Mouse (Mus musculus) G1E (cell line): ENCODE data around the gene Mef2b. TPM values are rescaled to one million over a fixed set of nuclear protein-coding genes. Genes with fewer than 3 reads are reported as not detected.

Source experiments
- ATAC-seq: 2 replicates; pipeline ENCODE4 v1.8.0; 2016; ENCODE audit warnings: mild to moderate bottlenecking; ENCODE audit not compliant: insufficient number of reproducible peaks, poor library complexity, low FRiP score, severe bottlenecking; ENCODE audit errors: extremely low read depth
- DNase-seq: peaks from one replicate; pipeline ENCODE4 v3.0.0; 2012; ENCODE audit warnings: low spot score
- H3K27me3 ChIP-seq: 2 replicates; pipeline ENCODE4 v1.6.1; 2012; ENCODE audit warnings: mild to moderate bottlenecking, low read length, inconsistent platforms; ENCODE audit not compliant: insufficient read depth
- H3K36me3 ChIP-seq: replicated peaks from 2 replicates; pipeline ENCODE3; 2012; ENCODE audit warnings: mild to moderate bottlenecking, inconsistent platforms
- H3K4me1 ChIP-seq: 2 replicates; pipeline ENCODE4 v1.6.1; 2012; ENCODE audit warnings: low read depth, low read length, inconsistent platforms, mixed read lengths; ENCODE audit not compliant: insufficient read depth
- H3K4me3 ChIP-seq: 2 replicates; pipeline ENCODE4 v1.5.1; 2012; ENCODE audit warnings: low read depth, mild to moderate bottlenecking, inconsistent platforms, low read length, moderate library complexity, mixed read lengths
- H3K9me3 ChIP-seq: replicated peaks from 2 replicates; pipeline ENCODE4 v1.6.1; 2012; ENCODE audit warnings: inconsistent platforms
- CTCF ChIP-seq: IDR thresholded peaks from 2 replicates; pipeline ENCODE4 v1.5.1; 2012; ENCODE audit warnings: low read depth, low read length, inconsistent platforms, mixed read lengths
- GATA1 ChIP-seq: IDR thresholded peaks from 2 replicates; pipeline ENCODE4 v1.6.1; 2012; ENCODE audit warnings: borderline replicate concordance, low read length, inconsistent platforms, mixed read lengths
- GATA2 ChIP-seq: IDR thresholded peaks from 2 replicates; pipeline ENCODE4 v1.6.1; 2012; ENCODE audit warnings: low read depth, low read length, inconsistent platforms, borderline replicate concordance
- POLR2AphosphoS5 ChIP-seq: IDR thresholded peaks from 2 replicates; pipeline ENCODE4 v1.6.1; 2012; ENCODE audit warnings: low read depth, low read length, inconsistent platforms; ENCODE audit not compliant: insufficient replicate concordance
- TAL1 ChIP-seq: conservative IDR thresholded peaks from 2 replicates; pipeline ENCODE4 v1.6.1; 2012; ENCODE audit warnings: low read depth, low read length, inconsistent platforms, mixed read lengths
- polyA plus RNA-seq: library from polyadenylated mRNA; stranded (reverse); fragments of >175 nt; gene quantifications from 2 replicates; pipeline ENCODE4 v1.2.3, GENCODE M21; 2012
- total RNA-seq, 2 experiments: library from RNA; stranded (forward) in 1 of 2; stranded (reverse) in 1 of 2; fragments of 200-1000 nt in 1 of 2; fragments of >200 nt in 1 of 2; fragmentation: Nextera tagmentation in 1 of 2; gene quantifications; 2 replicates each; pipeline ENCODE4 v1.2.3; 2014 to 2017

Gene Mef2b
- total and polyA plus RNA-seq, 3 experiments, result 0.55 to 4.4 (median 2.3) TPM

DNA sequence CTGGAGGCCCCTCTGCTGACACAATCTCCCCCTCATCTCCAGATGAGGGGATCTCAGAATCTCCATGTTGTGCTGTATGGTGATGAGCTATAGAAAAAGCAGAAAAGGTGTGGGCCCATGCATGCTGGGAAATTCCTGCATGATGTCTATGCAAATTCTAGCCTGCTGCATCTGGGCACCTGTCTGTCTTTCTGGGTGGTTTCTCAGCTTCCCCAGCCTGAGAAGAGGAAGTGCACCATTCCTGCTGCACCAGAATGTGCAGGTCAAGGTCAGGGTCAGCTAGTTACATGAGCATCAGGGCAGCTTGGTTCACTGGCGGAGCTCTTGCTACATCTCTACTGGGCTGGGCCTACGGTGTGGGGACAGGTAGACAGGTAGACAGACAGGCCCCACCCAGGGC, 29.1 kb upstream of the Mef2b start:
- no peak for ATAC-seq
- Histone ChIP-seq H3K36me3 (no peaks in the 10 kb centered on the region), H3K9me3 (no peaks in the 10 kb centered on the region), H3K4me1 (no peaks in the 10 kb centered on the region), H3K27me3 (peaks cover 24% of the 10 kb centered on the region), H3K4me3 (no peak overlapping the region)
- no peak for DNase-seq
- TF ChIP-seq GATA1, result no peak

DNA sequence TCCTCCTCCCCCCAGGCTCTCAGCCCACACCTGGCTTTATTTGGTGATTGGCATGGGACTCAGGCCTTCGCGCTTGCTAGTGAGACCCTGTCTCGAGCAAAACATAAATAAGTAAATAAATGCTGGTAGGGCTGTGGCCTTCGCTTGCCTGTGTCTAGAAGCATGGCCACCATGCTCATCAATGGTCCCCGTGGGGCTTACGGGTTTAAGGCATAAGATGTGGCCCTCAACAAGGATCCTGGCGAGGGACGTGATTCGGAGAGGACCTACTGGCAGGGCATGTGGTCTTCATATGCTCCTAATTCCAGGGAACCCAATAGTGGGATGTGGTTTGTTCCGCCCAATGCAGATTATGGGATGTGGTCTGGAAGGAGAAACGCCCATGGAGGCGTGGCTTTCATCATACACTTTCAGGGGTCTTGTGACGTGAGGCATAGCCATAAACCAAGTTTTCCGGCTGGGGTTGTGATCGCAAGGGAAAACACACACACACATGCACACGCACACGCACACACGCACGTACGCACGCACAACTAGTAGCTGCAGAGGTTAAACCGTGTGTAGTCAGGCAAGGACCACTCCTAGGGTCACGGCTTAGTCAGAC, 28.2 kb upstream of the Mef2b start:
- no peak overlapping the region for H3K4me3 ChIP-seq
- no peaks in the 10 kb centered on the region for H3K9me3 ChIP-seq

DNA sequence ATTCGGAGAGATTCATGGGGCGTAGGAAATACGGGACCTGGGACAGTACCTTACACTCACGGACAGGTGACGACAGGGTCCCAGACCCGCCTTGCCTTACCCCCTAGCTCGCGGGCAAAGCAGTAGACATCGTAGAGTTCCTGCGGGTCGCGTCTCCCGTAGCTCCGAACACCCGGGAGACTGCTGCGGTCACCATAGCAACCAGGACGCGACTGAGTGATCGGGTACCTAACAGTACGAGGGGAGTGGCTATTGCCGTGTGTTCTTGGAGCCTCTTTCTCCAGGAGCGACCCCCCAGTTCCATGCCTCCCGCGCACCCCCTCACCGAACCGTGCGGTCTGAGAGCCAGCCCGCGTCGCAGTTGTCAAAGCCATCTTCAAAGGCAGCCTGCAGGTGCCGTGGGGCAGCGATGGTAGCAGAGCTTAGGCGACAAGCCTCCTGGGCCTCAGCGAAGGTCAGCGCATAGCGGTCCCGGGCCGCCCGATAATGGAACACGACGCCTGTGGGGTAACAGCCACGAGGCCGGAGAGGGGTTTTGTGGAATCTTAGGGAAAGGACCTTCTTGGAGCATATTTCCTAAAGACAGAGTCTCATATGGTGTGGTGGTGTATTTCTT, 27.0 kb upstream of the Mef2b start:
- no peak for ATAC-seq
- no peaks in the 10 kb centered on the region for H3K4me1 ChIP-seq
- TF ChIP-seq TAL1 (no peak), CTCF (no peak), POLR2AphosphoS5 (no peak)

More for the DNA sequence above, 28.2 kb upstream of the Mef2b start:
- Histone ChIP-seq H3K27me3 (peaks cover 27% of the 10 kb centered on the region), H3K4me1 (no peaks in the 10 kb centered on the region), H3K36me3 (no peaks in the 10 kb centered on the region)
- ATAC-seq, result no peak
- DNase-seq, result no peak
- no peak for TF ChIP-seq GATA2
- TF ChIP-seq POLR2AphosphoS5, result no peak
- TF ChIP-seq CTCF, result no peak
- TF ChIP-seq TAL1, result no peak
- TF ChIP-seq GATA1, result no peak

DNA sequence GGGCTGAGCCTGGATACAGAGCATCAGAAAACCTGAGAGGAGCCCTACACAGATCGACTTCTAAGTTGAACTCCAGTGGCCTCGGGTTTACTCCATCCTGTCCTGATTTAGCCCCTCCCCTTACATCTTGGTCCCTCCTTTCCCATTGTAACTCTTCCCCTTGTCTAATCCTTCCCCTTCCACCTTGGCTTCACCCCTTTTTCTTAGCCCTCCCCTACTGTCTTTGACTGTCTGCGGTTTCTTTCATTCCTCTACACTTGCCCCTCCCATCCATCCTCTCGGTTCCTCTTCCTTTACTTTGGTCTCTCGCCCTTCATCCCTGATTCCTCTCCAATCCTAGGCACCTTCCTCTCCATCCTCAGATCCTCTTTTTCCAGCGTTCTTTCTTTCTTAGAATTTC, 25.0 kb upstream of the Mef2b start:
- H3K4me3 ChIP-seq, result no peak overlapping the region
- 0 out of 2 replicates have a peak, but pooled peaks cover 2% of the 10 kb centered on the region for H3K4me1 ChIP-seq
- TF ChIP-seq GATA1 (no peak), GATA2 (no peak)
- no peaks in the 10 kb centered on the region for H3K36me3 ChIP-seq
- DNase-seq (no peak), ATAC-seq (no peak)
- no peaks in the 10 kb centered on the region for H3K9me3 ChIP-seq
- H3K27me3 ChIP-seq, result peaks cover 39% of the 10 kb centered on the region

More for the DNA sequence above, 27.0 kb upstream of the Mef2b start:
- no peaks in the 10 kb centered on the region for H3K9me3 ChIP-seq
- no peak overlapping the region for H3K4me3 ChIP-seq
- no peaks in the 10 kb centered on the region for H3K36me3 ChIP-seq
- no peak for DNase-seq
- peaks cover 29% of the 10 kb centered on the region for H3K27me3 ChIP-seq

GRCm38 (mm10) chr8:70114892-70115291, 24.6 kb upstream of the Mef2b start:
- H3K4me3 ChIP-seq, result no peak overlapping the region
- H3K4me1 ChIP-seq, result 0 out of 2 replicates have a peak, but pooled peaks cover 2% of the 10 kb centered on the region
- no peak for TF ChIP-seq POLR2AphosphoS5
- no peak for TF ChIP-seq CTCF
- TF ChIP-seq TAL1, result no peak
- no peak for DNase-seq
- ATAC-seq, result no peak
- no peaks in the 10 kb centered on the region for H3K36me3 ChIP-seq
- no peaks in the 10 kb centered on the region for H3K9me3 ChIP-seq
- H3K27me3 ChIP-seq, result peaks cover 37% of the 10 kb centered on the region

GRCm38 (mm10) chr8:70117611-70118010, 21.9 kb upstream of the Mef2b start:
- Histone ChIP-seq H3K4me3 (no peak overlapping the region), H3K27me3 (peaks cover 37% of the 10 kb centered on the region), H3K4me1 (0 out of 2 replicates have a peak, but pooled peaks cover 2% of the 10 kb centered on the region), H3K9me3 (no peaks in the 10 kb centered on the region), H3K36me3 (no peaks in the 10 kb centered on the region)
- ATAC-seq (no peak), DNase-seq (peak; percentile 64)
- TF ChIP-seq CTCF, result no peak
- TF ChIP-seq GATA1, result no peak
- TF ChIP-seq POLR2AphosphoS5, result no peak
- TF ChIP-seq TAL1, result no peak
- TF ChIP-seq GATA2, result no peak
